Mouse (Mus musculus) midbrain, embryonic 10.5 days (tissue): Measurements from ENCODE around the gene Rbbp8nl. TPM values are rescaled to one million over a fixed set of nuclear protein-coding genes. Genes with fewer than 3 reads are reported as not detected.

Source experiments
- DNase-seq: peaks from one replicate; pipeline ENCODE4 v3.0.0-alpha.2; 2017; ENCODE audit warnings: low spot score
- H3K27ac ChIP-seq: fragments of 300-500 bp; sonication (generic); replicated peaks from 2 replicates; pipeline ENCODE4 v1.5.1; 2016; ENCODE audit warnings: mild to moderate bottlenecking
- H3K27me3 ChIP-seq: fragments of 300-500 bp; sonication (generic); 2 replicates; pipeline ENCODE4 v1.6.1; 2016; ENCODE audit warnings: low read depth, mild to moderate bottlenecking; ENCODE audit not compliant: poor library complexity, severe bottlenecking
- H3K36me3 ChIP-seq: fragments of 300-500 bp; sonication (generic); 2 replicates; pipeline ENCODE4 v1.6.1; 2016; ENCODE audit warnings: mild to moderate bottlenecking, moderate library complexity
- H3K4me1 ChIP-seq: fragments of 300-500 bp; sonication (generic); 2 replicates; pipeline ENCODE4 v1.6.1; 2016
- H3K4me3 ChIP-seq: fragments of 300-500 bp; sonication (generic); 2 replicates; pipeline ENCODE4 v1.5.1; 2016; ENCODE audit warnings: mild to moderate bottlenecking, moderate library complexity
- H3K9me3 ChIP-seq: fragments of 300-500 bp; sonication (generic); replicated peaks from 2 replicates; pipeline ENCODE4 v1.6.1; 2016; ENCODE audit warnings: mild to moderate bottlenecking
- WGBS: fragments of 180-500 bp; shearing (Covaris S2); methylation state at CpG from one replicate; pipeline ENCODE4 v1.1.7; 2016; 5-methylcytosine and 5-hydroxymethylcytosine counted together
- polyA plus RNA-seq: library from polyadenylated mRNA; unstranded; fragments of >200 nt; fragmentation: Nextera tagmentation; extraction: Ambion mirVana; gene quantifications from 2 replicates; pipeline ENCODE4 v1.2.1, GENCODE M21; 2016

Rbbp8nl gene
- polyA plus RNA-seq, 1 experiment from 2014 or later = 0.11 TPM

DNA sequence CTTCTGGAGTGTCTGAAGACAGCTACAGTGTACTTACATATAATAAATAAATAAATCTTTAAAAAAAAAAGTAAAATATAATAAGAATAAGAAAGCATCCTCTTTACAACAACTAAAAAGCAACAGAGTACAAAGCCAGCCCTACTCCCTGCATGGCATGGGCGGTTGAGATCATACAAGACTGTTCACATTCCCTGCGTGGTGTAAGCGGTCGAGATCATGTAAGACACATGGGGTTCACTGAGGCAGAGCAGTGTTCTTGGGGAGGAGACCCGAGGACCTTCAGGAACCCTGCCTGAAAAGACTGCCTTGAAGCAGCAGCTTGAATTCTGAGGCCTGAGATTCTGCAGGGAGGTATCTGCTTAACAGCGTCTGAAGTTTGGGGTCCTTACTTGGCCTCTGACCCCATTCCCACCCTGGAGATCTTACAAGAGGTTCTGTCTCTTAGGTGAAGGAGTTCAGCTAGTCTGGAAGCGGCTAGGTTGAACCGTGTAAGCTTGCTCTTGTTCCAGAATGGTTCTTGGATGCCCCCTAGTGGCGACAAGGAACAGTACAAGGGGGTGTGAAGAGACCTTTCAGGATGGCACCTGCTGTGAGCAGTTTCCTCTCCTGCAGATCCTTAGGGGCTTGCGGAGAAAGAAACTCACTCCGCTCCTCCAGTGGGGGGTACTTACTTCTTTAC, 38.6 kb downstream of the Rbbp8nl start:
- Histone ChIP-seq H3K27me3 (no peaks in the 10 kb centered on the region), H3K36me3 (no peaks in the 10 kb centered on the region), H3K9me3 (no peaks in the 10 kb centered on the region), H3K4me3 (0 out of 2 replicates have a peak overlapping the region, but pooled peaks have one; percentile 2), H3K27ac (peak overlapping the region; percentile 23; the same call in 1 of the 2 replicates), H3K4me1 (peaks cover 22% of the 10 kb centered on the region)
- WGBS = 35% methylated on average over 11 of the region's 11 CpGs
- DNase-seq = peak; percentile 80

DNA sequence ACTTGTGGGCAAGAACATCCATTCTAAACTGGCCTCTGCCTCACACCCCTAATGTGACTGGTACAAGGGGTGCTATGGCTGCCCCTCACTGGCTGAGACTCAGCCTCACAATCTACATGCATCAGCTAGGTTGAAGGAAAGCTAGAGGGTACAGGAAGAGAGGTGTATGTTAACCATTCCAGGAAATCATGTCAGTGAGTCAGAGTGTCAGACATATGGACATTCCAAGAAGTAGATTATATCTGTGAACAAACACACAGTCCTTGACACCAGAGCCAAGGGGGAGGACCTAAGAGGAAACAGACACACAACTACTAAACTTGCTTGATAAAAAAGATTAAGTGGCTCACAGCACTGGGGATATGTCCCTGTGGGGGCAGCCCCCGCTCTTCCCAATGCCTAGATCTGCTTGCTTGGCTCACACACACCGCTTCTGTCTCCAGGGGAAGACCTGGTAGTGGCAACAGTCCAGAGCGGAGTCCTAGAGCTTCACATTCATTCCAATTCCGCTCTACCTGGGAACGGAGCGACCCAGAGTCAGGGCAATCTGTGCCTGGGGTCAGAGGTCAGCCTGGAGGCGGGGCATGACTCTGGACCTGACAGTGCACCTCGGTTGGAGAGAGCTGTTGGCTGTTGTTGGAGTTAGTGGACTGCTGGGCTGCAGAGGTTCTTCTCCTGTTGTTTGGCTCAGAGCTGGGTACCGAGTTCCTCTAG, 40.6 kb downstream of the Rbbp8nl start:
- no peak for DNase-seq
- H3K36me3 ChIP-seq = no peaks in the 10 kb centered on the region
- H3K4me3 ChIP-seq = no peak overlapping the region
- H3K27me3 ChIP-seq = no peaks in the 10 kb centered on the region
- H3K4me1 ChIP-seq = peaks cover 18% of the 10 kb centered on the region
- WGBS = 63% methylated on average over 9 of the region's 9 CpGs
- H3K27ac ChIP-seq = no peak overlapping the region
- H3K9me3 ChIP-seq = no peaks in the 10 kb centered on the region

DNA sequence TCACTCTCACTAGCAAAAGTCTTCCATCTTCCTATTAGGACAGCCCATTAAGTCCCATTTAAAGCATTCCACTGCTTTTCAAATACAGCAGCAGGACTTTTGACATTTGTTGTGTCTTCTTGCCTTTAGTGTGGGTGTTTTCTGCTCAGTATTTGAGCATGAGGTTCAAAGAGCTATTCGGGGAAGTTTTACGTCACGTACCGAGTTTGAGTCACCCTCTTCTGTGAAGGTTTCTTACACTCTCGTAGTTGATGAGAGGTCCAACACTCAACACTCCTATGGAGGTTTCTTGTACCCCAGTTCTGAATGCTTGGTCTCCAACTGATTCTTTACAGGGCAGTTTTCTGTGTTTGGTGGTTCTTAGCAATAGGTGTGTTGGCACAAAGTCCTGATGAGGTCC, 41.8 kb downstream of the Rbbp8nl start:
- H3K4me3 ChIP-seq = no peak overlapping the region
- no peak for DNase-seq
- no peak overlapping the region for H3K27ac ChIP-seq
- H3K4me1 ChIP-seq = peaks cover 18% of the 10 kb centered on the region
- 95% methylated on average over 5 of the region's 5 CpGs for WGBS
- H3K36me3 ChIP-seq = no peaks in the 10 kb centered on the region
- no peaks in the 10 kb centered on the region for H3K9me3 ChIP-seq
- no peaks in the 10 kb centered on the region for H3K27me3 ChIP-seq

DNA sequence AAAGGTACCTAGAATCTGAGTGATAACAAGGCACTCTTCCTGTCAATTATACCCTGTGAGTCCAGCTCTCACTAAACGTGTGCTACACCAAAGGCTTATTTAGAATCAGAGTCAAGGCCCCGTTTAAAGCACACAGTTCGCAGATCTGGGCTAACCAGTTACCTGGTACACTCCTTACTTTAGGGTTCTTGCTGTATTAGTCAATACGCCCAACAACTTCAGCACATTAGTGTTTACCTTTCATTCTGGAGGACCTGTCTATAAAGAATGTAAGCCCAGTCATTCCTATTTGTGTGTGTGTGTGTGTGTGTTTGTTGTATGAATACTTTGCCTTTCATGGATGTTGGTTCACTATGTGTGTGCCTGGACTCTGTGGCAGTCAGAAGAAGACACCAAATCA, 46.6 kb downstream of the Rbbp8nl start:
- 92% methylated on average over 4 of the region's 4 CpGs for WGBS
- no peaks in the 10 kb centered on the region for H3K9me3 ChIP-seq
- no peak overlapping the region for H3K4me3 ChIP-seq
- H3K36me3 ChIP-seq = no peaks in the 10 kb centered on the region
- H3K4me1 ChIP-seq = no peaks in the 10 kb centered on the region
- no peaks in the 10 kb centered on the region for H3K27me3 ChIP-seq
- no peak overlapping the region for H3K27ac ChIP-seq
- no peak for DNase-seq

DNA sequence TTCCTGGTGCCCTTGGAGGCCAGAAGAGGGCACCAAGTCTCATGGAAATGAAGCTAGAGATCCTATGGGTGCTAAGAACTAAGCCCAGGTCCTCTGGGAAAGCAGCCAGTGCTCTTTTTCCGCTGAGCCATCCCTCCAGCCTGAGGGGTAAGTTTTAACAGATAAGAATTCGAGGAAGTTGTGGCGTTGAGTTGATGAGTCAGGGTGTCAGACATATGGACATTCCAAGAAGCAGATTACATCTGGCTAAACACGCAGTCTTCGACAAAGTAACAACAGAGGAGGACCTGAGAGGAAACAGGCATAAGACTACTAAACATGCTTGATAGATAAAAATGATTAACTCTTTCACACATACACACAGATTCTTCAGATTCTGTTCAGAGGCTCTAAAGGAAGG, 51.1 kb downstream of the Rbbp8nl start:
- Histone ChIP-seq H3K27me3 (no peaks in the 10 kb centered on the region), H3K36me3 (no peaks in the 10 kb centered on the region), H3K27ac (no peak overlapping the region), H3K4me1 (peaks cover 8% of the 10 kb centered on the region), H3K9me3 (no peaks in the 10 kb centered on the region), H3K4me3 (no peak overlapping the region)
- 87% methylated on average over 5 of the region's 5 CpGs for WGBS
- no peak for DNase-seq

DNA sequence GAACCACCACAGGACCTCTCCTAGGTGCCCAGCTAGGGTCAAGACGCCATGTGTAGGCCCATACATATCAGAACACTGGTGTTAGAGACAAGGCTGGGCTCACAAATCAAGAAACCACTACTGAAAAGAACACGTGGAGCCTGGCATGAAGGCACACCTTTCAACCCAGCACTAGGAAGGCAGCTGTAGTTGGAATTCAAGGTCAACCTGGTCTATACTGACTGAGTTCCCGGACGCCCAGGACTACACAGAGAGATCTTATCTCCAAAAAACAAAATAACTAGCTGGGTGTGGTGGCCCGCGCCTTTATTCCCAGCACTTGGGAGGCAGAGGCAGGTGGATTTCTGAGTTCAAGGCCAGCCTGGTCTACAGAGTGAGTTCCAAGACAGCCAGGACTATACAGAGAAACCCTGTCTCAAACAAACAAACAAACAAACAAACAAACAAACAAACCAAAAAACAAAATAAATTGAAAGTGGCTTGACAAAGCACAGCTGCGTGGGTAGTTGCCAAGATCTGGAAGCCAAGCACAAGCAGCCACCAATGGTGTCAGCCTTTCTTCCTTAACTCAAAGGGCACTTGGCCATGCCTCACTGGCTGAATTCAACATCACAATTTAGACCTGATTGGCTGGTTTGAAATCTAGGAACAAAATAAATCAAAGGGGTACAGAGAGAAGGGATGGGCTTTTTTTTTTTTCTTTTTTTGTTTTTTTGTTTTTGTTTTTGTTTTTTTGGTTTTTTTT, 51.9 kb downstream of the Rbbp8nl start:
- WGBS = 93% methylated on average over 7 of the region's 7 CpGs
- no peak for DNase-seq
- no peak overlapping the region for H3K4me3 ChIP-seq

DNA sequence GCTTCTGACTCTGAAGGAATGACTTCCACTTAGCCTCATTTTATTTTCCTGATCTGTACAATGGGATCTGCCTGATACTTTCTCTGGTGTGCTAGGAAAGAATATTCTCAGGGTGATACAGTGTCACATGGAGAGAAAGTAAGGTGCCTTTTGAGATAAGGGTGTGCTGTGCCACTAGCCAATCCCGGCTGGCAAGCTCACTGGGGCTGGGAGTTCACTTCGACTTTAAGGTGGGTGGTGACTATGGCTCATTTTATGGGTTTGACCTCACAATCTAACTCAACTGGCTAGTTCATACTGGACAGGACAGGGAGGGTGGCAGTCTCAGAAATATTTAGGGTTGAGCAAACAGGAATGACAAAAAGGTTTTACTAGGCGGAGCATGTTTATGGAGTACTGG, 52.7 kb downstream of the Rbbp8nl start:
- Histone ChIP-seq H3K4me3 (no peak overlapping the region), H3K27ac (no peak overlapping the region), H3K36me3 (no peaks in the 10 kb centered on the region), H3K4me1 (peaks cover 8% of the 10 kb centered on the region), H3K27me3 (no peaks in the 10 kb centered on the region), H3K9me3 (no peaks in the 10 kb centered on the region)
- DNase-seq = no peak
- WGBS = 89% methylated on average over 3 of the region's 3 CpGs

More for the DNA sequence above, 51.9 kb downstream of the Rbbp8nl start:
- no peaks in the 10 kb centered on the region for H3K36me3 ChIP-seq
- H3K27me3 ChIP-seq = no peaks in the 10 kb centered on the region
- no peaks in the 10 kb centered on the region for H3K9me3 ChIP-seq
- peaks cover 8% of the 10 kb centered on the region for H3K4me1 ChIP-seq
- H3K27ac ChIP-seq = no peak overlapping the region

DNA sequence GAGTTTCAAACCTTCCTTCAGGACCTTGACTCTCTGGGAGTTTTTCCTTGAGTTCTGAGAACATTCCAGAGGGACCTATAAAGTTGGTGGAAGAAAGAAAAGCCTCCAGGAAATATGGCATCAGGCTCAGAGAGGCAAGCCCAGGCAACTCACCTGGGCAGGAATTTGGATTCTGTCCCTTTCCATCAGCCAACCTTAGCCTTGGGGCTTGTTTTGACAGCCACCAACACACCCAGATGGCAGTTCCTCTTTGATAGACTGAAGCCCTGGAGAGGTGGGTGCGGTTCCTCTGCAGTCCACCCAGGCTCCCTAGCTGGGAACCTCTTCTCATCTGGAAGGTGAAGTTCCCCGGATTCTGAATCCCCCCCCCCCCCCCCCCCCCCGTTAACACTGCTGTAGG, 53.2 kb downstream of the Rbbp8nl start:
- Histone ChIP-seq H3K36me3 (no peaks in the 10 kb centered on the region), H3K9me3 (no peaks in the 10 kb centered on the region), H3K27ac (no peak overlapping the region), H3K4me3 (no peak overlapping the region), H3K27me3 (no peaks in the 10 kb centered on the region), H3K4me1 (peaks cover 8% of the 10 kb centered on the region)
- no peak for DNase-seq
- WGBS = 68% methylated on average over 3 of the region's 3 CpGs

DNA sequence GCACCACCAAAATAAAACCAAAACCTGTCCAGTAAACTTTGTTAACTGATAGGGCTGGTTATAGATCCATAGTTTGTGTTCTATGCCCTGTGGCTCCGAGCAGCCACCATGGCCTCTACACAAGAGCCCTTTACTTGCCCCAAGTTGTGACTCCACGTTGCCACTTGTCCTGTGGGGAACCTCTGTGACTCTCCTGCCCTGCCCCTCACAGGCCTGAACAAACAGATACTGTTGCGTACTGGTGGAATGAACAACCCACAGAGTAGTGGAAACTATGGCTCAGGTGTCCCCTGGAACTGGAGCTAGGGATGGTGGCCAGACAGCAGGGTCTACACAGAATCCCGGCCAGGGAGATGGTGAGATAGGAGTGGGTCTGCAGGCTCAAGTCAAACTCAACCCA, 53.9 kb downstream of the Rbbp8nl start:
- 89% methylated on average over 4 of the region's 4 CpGs for WGBS
- peaks cover 8% of the 10 kb centered on the region for H3K4me1 ChIP-seq
- DNase-seq = no peak
- H3K36me3 ChIP-seq = no peaks in the 10 kb centered on the region
- no peaks in the 10 kb centered on the region for H3K27me3 ChIP-seq
- H3K9me3 ChIP-seq = no peaks in the 10 kb centered on the region
- H3K4me3 ChIP-seq = no peak overlapping the region
- H3K27ac ChIP-seq = no peak overlapping the region

DNA sequence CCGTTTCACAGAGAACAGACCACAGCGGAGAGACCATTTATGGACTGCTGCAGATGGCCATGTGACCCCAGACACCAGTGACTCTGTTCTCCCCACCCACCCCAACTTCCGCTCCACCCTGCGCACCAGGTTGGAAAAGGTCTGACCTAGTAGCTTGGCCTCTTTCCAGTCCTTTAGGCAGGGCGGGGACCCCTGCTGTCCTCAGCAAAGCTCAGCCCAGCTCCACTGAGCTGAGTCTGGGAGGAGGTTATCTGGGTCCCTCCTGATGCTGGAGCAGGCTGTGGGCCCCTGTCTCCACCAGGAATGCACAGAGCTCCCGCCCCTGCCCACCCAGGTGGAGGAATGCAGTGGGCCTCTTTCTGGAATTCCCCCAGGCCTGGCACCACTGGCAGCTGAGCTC, 54.7 kb downstream of the Rbbp8nl start:
- DNase-seq = no peak
- 61% methylated on average over 6 of the region's 6 CpGs for WGBS
- Histone ChIP-seq H3K36me3 (no peaks in the 10 kb centered on the region), H3K27me3 (no peaks in the 10 kb centered on the region), H3K4me1 (peaks cover 8% of the 10 kb centered on the region), H3K27ac (no peak overlapping the region; the same call in 1 of the 2 replicates), H3K4me3 (no peak overlapping the region), H3K9me3 (no peaks in the 10 kb centered on the region)

DNA sequence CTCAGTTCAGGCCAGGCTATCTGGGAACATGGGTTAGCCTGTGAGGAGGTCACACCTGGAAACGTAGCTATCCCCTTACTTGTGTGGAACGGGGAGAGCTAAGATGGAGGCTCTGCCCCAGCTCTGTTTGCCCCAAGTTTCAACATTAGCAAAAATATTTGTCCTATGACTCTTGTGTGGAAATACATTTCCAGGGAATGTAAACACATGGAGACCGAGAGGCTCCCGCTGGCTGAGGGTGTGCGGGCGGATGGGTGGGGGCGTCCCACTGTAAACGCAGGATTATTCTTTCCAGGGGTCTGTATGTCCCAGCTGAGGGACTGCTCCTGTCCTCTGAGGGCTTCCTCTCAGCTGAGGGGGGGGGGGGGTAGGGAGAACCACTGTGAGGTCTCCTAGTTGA, 55.3 kb downstream of the Rbbp8nl start:
- no peak for DNase-seq
- Histone ChIP-seq H3K9me3 (no peaks in the 10 kb centered on the region), H3K4me1 (peaks cover 8% of the 10 kb centered on the region), H3K27ac (no peak overlapping the region; the same call in 1 of the 2 replicates), H3K27me3 (no peaks in the 10 kb centered on the region), H3K36me3 (no peaks in the 10 kb centered on the region), H3K4me3 (no peak overlapping the region)
- 91% methylated on average over 8 of the region's 8 CpGs for WGBS

DNA sequence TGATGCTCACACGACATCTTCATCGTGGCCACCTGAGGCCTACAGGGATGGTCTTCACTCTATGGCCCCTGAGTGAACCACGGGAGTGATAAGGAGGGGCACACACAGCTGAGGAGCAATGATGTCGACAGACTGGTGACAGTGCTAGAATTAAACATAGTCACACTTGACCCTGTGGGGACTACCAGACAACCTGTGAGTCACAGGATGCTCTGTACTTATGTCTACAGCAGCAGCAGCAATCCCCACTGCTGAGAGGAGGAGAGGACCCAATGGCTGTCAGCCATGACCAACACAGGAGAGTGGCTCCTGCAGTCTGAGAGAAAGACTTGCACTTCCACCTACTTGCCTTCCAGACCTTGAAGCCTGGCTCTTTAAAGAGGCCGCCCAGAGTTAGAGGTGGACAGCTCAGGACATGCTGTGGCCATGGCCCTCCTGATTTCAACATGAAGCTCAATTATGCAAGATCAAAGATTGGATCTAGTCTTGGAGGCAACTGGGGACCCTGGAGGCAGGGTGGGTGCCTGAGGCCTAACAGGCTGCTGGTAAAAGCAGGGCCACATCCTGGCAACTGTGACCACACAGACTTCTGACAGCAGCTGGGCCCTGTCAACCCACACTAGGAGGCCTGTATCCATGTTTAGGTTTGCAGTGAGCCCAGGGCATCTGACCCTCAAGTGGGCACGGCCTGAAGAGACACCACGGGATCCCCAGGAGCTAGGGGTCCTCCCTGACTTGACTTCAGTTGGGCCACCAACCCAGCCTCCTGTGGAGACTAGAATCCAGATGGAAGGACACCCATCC, 56.4 kb downstream of the Rbbp8nl start:
- DNase-seq = no peak
- Histone ChIP-seq H3K4me3 (no peak overlapping the region), H3K27me3 (peaks cover 9% of the 10 kb centered on the region), H3K4me1 (peaks cover 13% of the 10 kb centered on the region), H3K9me3 (no peaks in the 10 kb centered on the region), H3K36me3 (no peaks in the 10 kb centered on the region), H3K27ac (no peak overlapping the region; the same call in 1 of the 2 replicates)
- WGBS = 87% methylated on average over 7 of the region's 7 CpGs
